Mouse (Mus musculus): Measurements from ENCODE around the gene Dpagt1.

- TF ChIP-seq CTCF (IDR thresholded peaks at IDR 0.05; ENCODE audit: extremely low read depth, insufficient read depth, insufficient read length, insufficient replicate concordance) (no peak), POLR2A (IDR thresholded peaks at IDR 0.05; ENCODE audit: low read depth, low read length) (no peak)
Observed at GRCm38 (mm10) chr9:44327064-44327711, 1.4 kb downstream of the Dpagt1 start.
